Mouse (Mus musculus) thymus, adult 2 months (tissue): ENCODE results near the gene Mogat2.

Experiments used
- CTCF ChIP-seq: fragments of 200-500 bp; IDR thresholded peaks from 2 replicates; pipeline ENCODE4 v1.5.1; 2012; ENCODE audit warnings: mild to moderate bottlenecking, control low read depth, low read length, moderate library complexity, borderline replicate concordance; ENCODE audit not compliant: control insufficient read depth, poor library complexity, insufficient read depth; ENCODE audit errors: extremely low read depth
- POLR2A ChIP-seq: fragments of 200-500 bp; IDR thresholded peaks from 2 replicates; pipeline ENCODE4 v1.6.1; 2012; ENCODE audit warnings: mild to moderate bottlenecking, low read length, control low read depth, moderate library complexity; ENCODE audit not compliant: control insufficient read depth, poor library complexity, insufficient read depth; ENCODE audit errors: extremely low read depth

DNA sequence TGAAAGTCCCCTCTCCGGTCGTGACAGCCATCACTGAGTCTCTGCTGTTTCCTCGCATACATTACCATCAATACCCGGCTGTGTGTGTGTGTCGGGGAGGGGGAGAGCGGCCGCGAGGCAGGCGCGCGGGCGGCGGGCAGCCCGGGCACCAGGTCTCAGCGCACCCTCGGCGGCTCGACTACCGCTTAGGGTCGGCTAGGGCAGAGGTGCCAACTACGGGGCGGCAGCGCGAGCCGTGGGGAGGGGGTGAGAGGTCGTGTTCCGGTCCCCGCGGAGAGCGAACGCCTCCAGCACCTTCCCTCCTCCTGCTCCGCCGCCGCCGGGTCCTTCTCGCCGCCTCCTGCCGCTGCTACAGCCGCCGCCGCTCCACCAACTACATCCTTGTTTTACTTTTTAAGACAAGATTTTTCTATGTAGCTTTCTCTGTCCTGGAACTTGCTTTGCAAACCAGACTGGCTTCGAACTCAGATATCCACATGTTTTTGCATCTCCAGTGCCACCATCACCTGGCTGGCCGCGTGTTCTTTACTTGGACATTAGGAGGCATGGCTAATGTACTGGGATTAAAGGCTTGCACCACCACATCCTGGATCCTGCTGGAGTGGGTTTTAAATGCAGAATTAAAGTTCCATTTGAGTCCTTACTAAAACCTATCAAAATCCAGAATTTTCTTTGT, 10.6 kb upstream of the Mogat2 start:
- no peak for TF ChIP-seq POLR2A
- TF ChIP-seq CTCF, result no peak
